Mouse (Mus musculus) embryonic facial prominence, embryonic 13.5 days (tissue): ENCODE data around the gene Pdgfa. TPM values are rescaled to one million over a fixed set of nuclear protein-coding genes. Genes with fewer than 3 reads are reported as not detected.

Experiments used
- ATAC-seq: fragments of 200-750 bp; cut with Nextera tagmentation; 2 replicates; pipeline ENCODE4 v1.8.0; 2017; ENCODE audit warnings: low read depth; ENCODE audit not compliant: insufficient number of reproducible peaks, insufficient read depth, low FRiP score, low TSS enrichment
- H3K27ac ChIP-seq: fragments of 300-500 bp; sonication (generic); 2 replicates; pipeline ENCODE4 v1.5.1; 2015; ENCODE audit warnings: moderate library complexity, mild to moderate bottlenecking, inconsistent platforms
- H3K27me3 ChIP-seq: fragments of 300-500 bp; sonication (generic); 2 replicates; pipeline ENCODE4 v1.6.1; 2015; ENCODE audit warnings: mild to moderate bottlenecking, inconsistent platforms
- H3K36me3 ChIP-seq: fragments of 300-500 bp; sonication (generic); 2 replicates; pipeline ENCODE4 v1.6.1; 2015; ENCODE audit warnings: mild to moderate bottlenecking, inconsistent platforms
- H3K4me1 ChIP-seq: fragments of 300-500 bp; sonication (generic); 2 replicates; pipeline ENCODE4 v1.6.1; 2015; ENCODE audit warnings: inconsistent platforms
- H3K4me2 ChIP-seq: fragments of 300-500 bp; sonication (generic); 2 replicates; pipeline ENCODE4 v1.6.1; 2015; ENCODE audit warnings: moderate library complexity, mild to moderate bottlenecking, inconsistent platforms
- H3K4me3 ChIP-seq: fragments of 300-500 bp; sonication (generic); 2 replicates; pipeline ENCODE4 v1.5.1; 2015; ENCODE audit warnings: mild to moderate bottlenecking, inconsistent platforms
- H3K9ac ChIP-seq: fragments of 300-500 bp; sonication (generic); 2 replicates; pipeline ENCODE4 v1.6.1; 2015; ENCODE audit warnings: mild to moderate bottlenecking, inconsistent platforms
- H3K9me3 ChIP-seq: fragments of 300-500 bp; sonication (generic); 2 replicates; pipeline ENCODE4 v1.6.1; 2016; ENCODE audit warnings: inconsistent platforms
- WGBS: fragments of 180-500 bp; shearing (Covaris S2); methylation state at CpG from one replicate; pipeline ENCODE4 v1.1.7; 2015; ENCODE audit warnings: mixed read lengths; 5-methylcytosine and 5-hydroxymethylcytosine counted together
- polyA plus RNA-seq: library from polyadenylated mRNA; unstranded; fragments of >200 nt; fragmentation: Nextera tagmentation; extraction: Ambion mirVana; gene quantifications from 2 replicates; pipeline ENCODE4 v1.2.1, GENCODE M21; 2015

The Pdgfa gene
- polyA plus RNA-seq, 1 experiment from 2014 or later = 58.6 TPM

DNA sequence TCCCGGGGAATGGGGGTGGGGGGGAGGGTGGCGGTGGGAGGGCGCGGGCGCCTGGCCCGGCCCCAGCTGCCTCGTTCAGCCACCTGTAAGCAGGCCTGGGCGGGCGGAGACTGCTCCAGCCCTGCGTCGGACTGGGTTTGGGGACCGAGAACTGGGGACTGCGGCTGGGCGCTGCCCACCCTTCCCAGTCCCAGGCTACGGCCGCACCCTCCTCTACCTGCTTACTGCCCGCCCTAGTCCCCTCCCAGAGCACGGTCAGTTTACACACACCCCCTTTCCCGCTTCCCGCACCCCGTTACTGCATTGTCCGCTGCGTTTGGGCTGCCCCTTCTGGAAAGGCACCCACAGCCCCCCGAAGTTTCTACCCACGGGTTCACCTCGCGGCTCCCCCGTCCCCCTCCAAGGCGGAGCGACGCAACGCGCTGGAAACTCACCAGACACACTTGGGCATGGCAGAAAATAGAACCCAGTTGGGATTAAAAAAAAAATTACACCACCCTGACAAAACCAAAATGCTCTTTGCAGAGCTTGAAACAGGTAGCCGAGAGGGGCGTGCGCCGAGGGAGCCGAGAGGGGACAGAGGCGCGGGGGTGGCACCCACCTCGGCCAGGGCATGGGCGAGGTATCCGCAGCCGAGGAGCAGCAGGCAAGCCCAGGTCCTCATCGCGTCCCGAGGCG is 2.9 kb downstream of the Pdgfa start:
- peaks cover 82% of the 10 kb centered on the region for H3K27me3 ChIP-seq
- H3K9ac ChIP-seq = peak overlapping the region; percentile 83
- H3K27ac ChIP-seq = peak overlapping the region; percentile 88
- no peaks in the 10 kb centered on the region for H3K36me3 ChIP-seq
- WGBS = under 1% methylated on average over 42 of the region's 48 CpGs
- ATAC-seq = no peak
- no peaks in the 10 kb centered on the region for H3K9me3 ChIP-seq
- H3K4me3 ChIP-seq = peak overlapping the region; percentile 79
- H3K4me1 ChIP-seq = peaks cover 68% of the 10 kb centered on the region
- H3K4me2 ChIP-seq = peak overlapping the region; percentile 94

DNA sequence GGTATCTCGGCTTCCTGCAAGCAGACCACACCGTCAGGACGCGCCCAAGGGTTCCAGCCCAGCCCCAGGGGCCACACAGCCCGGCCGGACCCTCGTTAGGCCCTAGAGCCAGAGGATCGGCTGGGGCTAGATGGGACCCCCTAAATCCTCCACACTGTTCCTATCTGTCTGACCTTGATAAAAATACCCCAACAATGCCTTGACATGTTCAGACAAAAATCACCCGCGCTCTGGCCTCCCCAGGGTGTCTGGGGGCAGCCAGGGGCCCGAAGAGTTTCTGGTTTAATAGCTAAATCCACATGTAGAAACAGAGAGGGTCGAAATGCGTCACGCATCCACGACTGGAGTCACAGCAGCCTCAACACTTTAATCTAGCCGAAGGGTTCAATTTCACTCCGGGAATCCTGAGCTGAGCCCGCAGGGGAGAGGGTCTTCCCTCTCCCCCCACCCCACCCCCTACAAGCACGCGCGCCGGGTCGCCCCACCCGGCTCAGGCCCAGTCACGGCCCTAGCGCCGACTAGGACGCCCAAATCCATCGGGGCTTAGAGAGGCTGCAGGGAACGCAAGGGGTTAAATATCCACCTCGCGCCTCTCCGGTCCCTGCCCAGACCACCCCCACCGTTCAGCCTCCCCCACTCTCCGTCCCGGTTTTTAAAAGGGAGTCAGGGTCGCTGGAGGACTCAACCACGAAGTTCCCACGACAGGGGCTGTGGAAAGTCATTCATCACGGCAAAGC is 3.6 kb downstream of the Pdgfa start:
- H3K4me2 ChIP-seq = peak overlapping the region; percentile 94
- peaks cover 75% of the 10 kb centered on the region for H3K27me3 ChIP-seq
- peaks cover 70% of the 10 kb centered on the region for H3K4me1 ChIP-seq
- peak overlapping the region; percentile 79 for H3K4me3 ChIP-seq
- under 1% methylated on average over 40 of the region's 40 CpGs for WGBS
- no peaks in the 10 kb centered on the region for H3K36me3 ChIP-seq
- H3K9me3 ChIP-seq = no peaks in the 10 kb centered on the region
- peak overlapping the region; percentile 88 for H3K27ac ChIP-seq
- no peak for ATAC-seq
- peak overlapping the region; percentile 83 for H3K9ac ChIP-seq

- no peak for ATAC-seq
- peak overlapping the region; percentile 88; the same call in 1 of the 2 replicates for H3K27ac ChIP-seq
- H3K4me2 ChIP-seq = peak overlapping the region; percentile 94
- H3K27me3 ChIP-seq = peaks cover 70% of the 10 kb centered on the region
- peaks cover 65% of the 10 kb centered on the region for H3K4me1 ChIP-seq
- 2% methylated on average over 56 of the region's 59 CpGs for WGBS
- H3K4me3 ChIP-seq = peak overlapping the region; percentile 79
- H3K36me3 ChIP-seq = peaks cover 4% of the 10 kb centered on the region
- peak overlapping the region; percentile 83 for H3K9ac ChIP-seq
- H3K9me3 ChIP-seq = no peaks in the 10 kb centered on the region
Observed at GRCm38 (mm10) chr5:138992611-138993370, 4.4 kb downstream of the Pdgfa start.

DNA sequence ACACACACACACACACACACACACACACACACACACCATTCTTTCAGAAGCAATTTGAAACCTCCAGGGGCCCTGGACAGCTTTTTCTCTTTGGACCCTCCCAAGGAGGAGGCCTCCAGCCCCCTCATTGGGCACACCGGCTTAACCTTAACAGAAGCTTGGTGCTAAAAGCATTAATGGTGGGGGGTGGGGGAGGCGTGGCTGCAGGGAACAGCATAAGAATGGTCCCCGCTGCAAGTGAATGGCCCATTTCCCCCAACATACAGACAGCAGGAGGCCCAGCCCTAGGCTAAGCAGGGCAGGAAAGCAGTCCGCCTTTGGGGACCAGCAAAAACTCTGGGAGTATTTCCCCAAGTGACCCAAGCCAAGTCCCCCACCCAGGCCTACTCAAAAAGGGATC is 5.4 kb downstream of the Pdgfa start:
- no peak for ATAC-seq
- 0 out of 2 replicates have a peak overlapping the region, but pooled peaks have one; percentile 83 for H3K9ac ChIP-seq
- peak overlapping the region; percentile 79 for H3K4me3 ChIP-seq
- no peaks in the 10 kb centered on the region for H3K9me3 ChIP-seq
- WGBS = 21% methylated on average over 4 of the region's 4 CpGs
- H3K4me2 ChIP-seq = peak overlapping the region; percentile 94
- H3K36me3 ChIP-seq = peaks cover 14% of the 10 kb centered on the region
- H3K4me1 ChIP-seq = peaks cover 54% of the 10 kb centered on the region
- peaks cover 61% of the 10 kb centered on the region for H3K27me3 ChIP-seq
- H3K27ac ChIP-seq = no peak overlapping the region

GRCm38 (mm10) chr5:138990659-138991380 is 6.3 kb downstream of the Pdgfa start:
- peaks cover 47% of the 10 kb centered on the region for H3K4me1 ChIP-seq
- peaks cover 21% of the 10 kb centered on the region for H3K36me3 ChIP-seq
- no peak overlapping the region for H3K27ac ChIP-seq
- peak overlapping the region; percentile 94 for H3K4me2 ChIP-seq
- 0 out of 2 replicates have a peak overlapping the region, but pooled peaks have one; percentile 79 for H3K4me3 ChIP-seq
- no peak overlapping the region for H3K9ac ChIP-seq
- H3K9me3 ChIP-seq = no peaks in the 10 kb centered on the region
- H3K27me3 ChIP-seq = peaks cover 52% of the 10 kb centered on the region
- no peak for ATAC-seq
- WGBS = 62% methylated on average over 7 of the region's 7 CpGs

- ATAC-seq = no peak
- H3K36me3 ChIP-seq = peaks cover 33% of the 10 kb centered on the region
Observed at GRCm38 (mm10) chr5:138989567-138989966, 7.6 kb downstream of the Pdgfa start.

GRCm38 (mm10) chr5:138988764-138989163 is 8.4 kb downstream of the Pdgfa start:
- no peak overlapping the region for H3K4me3 ChIP-seq
- H3K27ac ChIP-seq = peak overlapping the region; percentile 36
- peak overlapping the region; percentile 24; the same call in 1 of the 2 replicates for H3K4me2 ChIP-seq
- no peak for ATAC-seq
- H3K9ac ChIP-seq = 0 out of 2 replicates have a peak overlapping the region, but pooled peaks have one; percentile 32
- H3K4me1 ChIP-seq = peaks cover 37% of the 10 kb centered on the region
- peaks cover 41% of the 10 kb centered on the region for H3K36me3 ChIP-seq
- H3K9me3 ChIP-seq = no peaks in the 10 kb centered on the region
- WGBS = 47% methylated on average over 9 of the region's 9 CpGs
- peaks cover 42% of the 10 kb centered on the region for H3K27me3 ChIP-seq

More at GRCm38 (mm10) chr5:138989567-138989966, 7.6 kb downstream of the Pdgfa start:
- Histone ChIP-seq H3K4me2 (no peak overlapping the region), H3K27me3 (peaks cover 48% of the 10 kb centered on the region), H3K9me3 (no peaks in the 10 kb centered on the region), H3K4me3 (no peak overlapping the region), H3K9ac (no peak overlapping the region), H3K4me1 (peaks cover 45% of the 10 kb centered on the region), H3K27ac (no peak overlapping the region)
- 79% methylated on average over 6 of the region's 6 CpGs for WGBS

- H3K27ac ChIP-seq = peak overlapping the region; percentile 60
- H3K9ac ChIP-seq = peak overlapping the region; percentile 21; the same call in 1 of the 2 replicates
- H3K4me1 ChIP-seq = peaks cover 30% of the 10 kb centered on the region
- WGBS = 65% methylated on average over 10 of the region's 10 CpGs
- ATAC-seq = peak; percentile 57; the same call in 1 of the 2 replicates
- peaks cover 34% of the 10 kb centered on the region for H3K27me3 ChIP-seq
- H3K4me3 ChIP-seq = no peak overlapping the region
- H3K36me3 ChIP-seq = peaks cover 46% of the 10 kb centered on the region
- no peaks in the 10 kb centered on the region for H3K9me3 ChIP-seq
- no peak overlapping the region for H3K4me2 ChIP-seq
Observed at GRCm38 (mm10) chr5:138987994-138988393, 9.2 kb downstream of the Pdgfa start.

GRCm38 (mm10) chr5:138981921-138982320 is 15.2 kb downstream of the Pdgfa start:
- H3K4me1 ChIP-seq = peaks cover 13% of the 10 kb centered on the region
- H3K4me3 ChIP-seq = no peak overlapping the region
- peaks cover 55% of the 10 kb centered on the region for H3K36me3 ChIP-seq
- H3K9me3 ChIP-seq = no peaks in the 10 kb centered on the region
- no peak for ATAC-seq
- H3K4me2 ChIP-seq = no peak overlapping the region
- no peaks in the 10 kb centered on the region for H3K27me3 ChIP-seq
- WGBS = 67% methylated on average over 8 of the region's 9 CpGs
- H3K9ac ChIP-seq = no peak overlapping the region
- no peak overlapping the region for H3K27ac ChIP-seq

DNA sequence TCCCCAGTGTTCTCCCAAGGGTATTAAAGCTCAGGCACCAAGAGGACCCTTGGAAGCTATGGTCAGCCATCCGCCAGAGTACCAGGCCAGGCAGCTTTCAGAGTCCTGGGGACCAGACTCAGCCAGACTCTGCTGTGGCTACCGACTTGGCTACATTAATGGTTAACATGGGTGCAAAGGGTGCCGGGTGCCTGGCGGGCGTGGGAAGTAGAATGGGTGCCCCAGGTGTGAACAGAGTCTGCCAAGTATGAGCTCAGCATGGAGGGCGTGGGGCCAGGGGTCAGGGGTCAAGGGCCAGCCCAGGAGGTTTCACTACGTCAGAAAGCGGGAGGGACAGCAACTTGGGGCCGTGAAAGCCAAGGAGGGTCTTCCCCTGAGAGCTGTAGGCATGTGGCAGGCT is 16.6 kb downstream of the Pdgfa start:
- no peaks in the 10 kb centered on the region for H3K27me3 ChIP-seq
- no peak for ATAC-seq
- H3K27ac ChIP-seq = no peak overlapping the region
- WGBS = 80% methylated on average over 9 of the region's 9 CpGs
- H3K4me1 ChIP-seq = peaks cover 13% of the 10 kb centered on the region
- H3K4me2 ChIP-seq = no peak overlapping the region
- no peaks in the 10 kb centered on the region for H3K9me3 ChIP-seq
- no peak overlapping the region for H3K4me3 ChIP-seq
- peaks cover 44% of the 10 kb centered on the region for H3K36me3 ChIP-seq
- H3K9ac ChIP-seq = no peak overlapping the region

- Histone ChIP-seq H3K4me3 (no peak overlapping the region), H3K27me3 (no peaks in the 10 kb centered on the region), H3K36me3 (peaks cover 42% of the 10 kb centered on the region), H3K27ac (no peak overlapping the region), H3K9me3 (no peaks in the 10 kb centered on the region), H3K4me1 (peaks cover 13% of the 10 kb centered on the region), H3K9ac (no peak overlapping the region), H3K4me2 (no peak overlapping the region)
- WGBS = 53% methylated on average over 8 of the region's 8 CpGs
- ATAC-seq = no peak
Observed at GRCm38 (mm10) chr5:138979840-138980239, 17.3 kb downstream of the Pdgfa start.
